Mouse (Mus musculus) heart, embryonic 12.5 days (tissue): Measurements from ENCODE around the gene Grsf1. TPM values are rescaled to one million over a fixed set of nuclear protein-coding genes. Genes with fewer than 3 reads are reported as not detected.

Experiments used
- ATAC-seq: fragments of 200-750 bp; cut with Nextera tagmentation; 2 replicates; pipeline ENCODE4 v1.8.0; 2017; ENCODE audit warnings: moderate TSS enrichment, moderate library complexity; ENCODE audit not compliant: insufficient number of reproducible peaks, low FRiP score
- H3K27ac ChIP-seq: fragments of 300-500 bp; sonication (generic); 2 replicates; pipeline ENCODE4 v1.5.1; 2016; ENCODE audit warnings: mild to moderate bottlenecking, moderate library complexity; ENCODE audit not compliant: poor library complexity, severe bottlenecking
- H3K27me3 ChIP-seq: fragments of 300-500 bp; sonication (generic); replicated peaks from 2 replicates; pipeline ENCODE4 v1.6.1; 2016; ENCODE audit warnings: mild to moderate bottlenecking, moderate library complexity
- H3K36me3 ChIP-seq: fragments of 300-500 bp; sonication (generic); 2 replicates; pipeline ENCODE4 v1.6.1; 2016; ENCODE audit warnings: mild to moderate bottlenecking, moderate library complexity
- H3K4me1 ChIP-seq: fragments of 300-500 bp; sonication (generic); replicated peaks from 2 replicates; pipeline ENCODE4 v1.6.1; 2016; ENCODE audit warnings: mild to moderate bottlenecking
- H3K4me2 ChIP-seq: fragments of 300-500 bp; sonication (generic); 2 replicates; pipeline ENCODE4 v1.6.1; 2016; ENCODE audit warnings: mild to moderate bottlenecking, moderate library complexity
- H3K4me3 ChIP-seq: fragments of 300-500 bp; sonication (generic); 2 replicates; pipeline ENCODE4 v1.5.1; 2016; ENCODE audit warnings: mild to moderate bottlenecking
- H3K9ac ChIP-seq: fragments of 300-500 bp; sonication (generic); 2 replicates; pipeline ENCODE4 v1.6.1; 2016; ENCODE audit warnings: mild to moderate bottlenecking, moderate library complexity
- H3K9me3 ChIP-seq: fragments of 300-500 bp; sonication (generic); replicated peaks from 2 replicates; pipeline ENCODE4 v1.6.1; 2016; ENCODE audit warnings: mild to moderate bottlenecking, moderate library complexity
- WGBS: fragments of 180-500 bp; shearing (Covaris S2); methylation state at CpG from one replicate; pipeline ENCODE4 v1.1.7; 2016; 5-methylcytosine and 5-hydroxymethylcytosine counted together
- polyA plus RNA-seq: library from polyadenylated mRNA; unstranded; fragments of >200 nt; fragmentation: Nextera tagmentation; extraction: Ambion mirVana; gene quantifications from 2 replicates; pipeline ENCODE4 v1.2.1, GENCODE M21; 2016

Gene Grsf1
- polyA plus RNA-seq, 1 experiment from 2014 or later, result 90.1 TPM

- Histone ChIP-seq H3K36me3 (no peaks in the 10 kb centered on the region), H3K4me3 (no peak overlapping the region), H3K9me3 (no peaks in the 10 kb centered on the region), H3K4me2 (no peak overlapping the region), H3K27me3 (no peaks in the 10 kb centered on the region), H3K27ac (no peak overlapping the region), H3K4me1 (peaks cover 22% of the 10 kb centered on the region), H3K9ac (no peak overlapping the region)
- 72% methylated on average over 8 of the region's 8 CpGs for WGBS
- ATAC-seq, result no peak
These were observed 12.0 kb upstream of the Grsf1 start for GRCm38 (mm10) chr5:88687996-88688406.

- no peak overlapping the region for H3K27ac ChIP-seq
- no peak overlapping the region for H3K4me3 ChIP-seq
- WGBS, result 35% methylated on average over 6 of the region's 6 CpGs
- no peaks in the 10 kb centered on the region for H3K27me3 ChIP-seq
- no peak overlapping the region for H3K9ac ChIP-seq
- no peaks in the 10 kb centered on the region for H3K36me3 ChIP-seq
- H3K9me3 ChIP-seq, result no peaks in the 10 kb centered on the region
- H3K4me2 ChIP-seq, result no peak overlapping the region
- peaks cover 22% of the 10 kb centered on the region for H3K4me1 ChIP-seq
- ATAC-seq, result no peak
These were observed 9.9 kb upstream of the Grsf1 start for GRCm38 (mm10) chr5:88685745-88686299.

GRCm38 (mm10) chr5:88685306-88685705 is 9.3 kb upstream of the Grsf1 start:
- no peak overlapping the region for H3K27ac ChIP-seq
- no peaks in the 10 kb centered on the region for H3K9me3 ChIP-seq
- whole genome bisulfite sequencing, result 16% methylated on average over 6 of the region's 6 CpGs
- no peak overlapping the region for H3K9ac ChIP-seq
- H3K36me3 ChIP-seq, result no peaks in the 10 kb centered on the region
- no peak overlapping the region for H3K4me2 ChIP-seq
- peaks cover 18% of the 10 kb centered on the region for H3K4me1 ChIP-seq
- no peak overlapping the region for H3K4me3 ChIP-seq
- ATAC-seq, result no peak
- H3K27me3 ChIP-seq, result no peaks in the 10 kb centered on the region

GRCm38 (mm10) chr5:88684226-88684625 is 8.3 kb upstream of the Grsf1 start:
- no peak overlapping the region for H3K4me3 ChIP-seq
- H3K27ac ChIP-seq, result no peak overlapping the region
- 29% methylated on average over 3 of the region's 3 CpGs for WGBS
- no peaks in the 10 kb centered on the region for H3K27me3 ChIP-seq
- H3K4me1 ChIP-seq, result peaks cover 18% of the 10 kb centered on the region
- no peaks in the 10 kb centered on the region for H3K9me3 ChIP-seq
- H3K36me3 ChIP-seq, result no peaks in the 10 kb centered on the region
- H3K9ac ChIP-seq, result no peak overlapping the region
- ATAC-seq, result no peak
- no peak overlapping the region for H3K4me2 ChIP-seq

GRCm38 (mm10) chr5:88683706-88684105 is 7.7 kb upstream of the Grsf1 start:
- H3K36me3 ChIP-seq, result no peaks in the 10 kb centered on the region
- H3K27me3 ChIP-seq, result no peaks in the 10 kb centered on the region
- peaks cover 23% of the 10 kb centered on the region for H3K4me1 ChIP-seq
- no peak overlapping the region for H3K4me2 ChIP-seq
- H3K27ac ChIP-seq, result no peak overlapping the region
- no peak overlapping the region for H3K4me3 ChIP-seq
- no peak for ATAC-seq
- H3K9me3 ChIP-seq, result no peaks in the 10 kb centered on the region
- 56% methylated on average over 9 of the region's 9 CpGs for WGBS
- no peak overlapping the region for H3K9ac ChIP-seq

- Histone ChIP-seq H3K36me3 (no peaks in the 10 kb centered on the region), H3K9ac (no peak overlapping the region), H3K9me3 (no peaks in the 10 kb centered on the region), H3K4me3 (no peak overlapping the region), H3K4me2 (no peak overlapping the region), H3K4me1 (peaks cover 21% of the 10 kb centered on the region), H3K27me3 (no peaks in the 10 kb centered on the region), H3K27ac (no peak overlapping the region)
- no peak for ATAC-seq
- WGBS, result 84% methylated on average over 6 of the region's 6 CpGs
These were observed 4.6 kb upstream of the Grsf1 start for GRCm38 (mm10) chr5:88680567-88680966.

- H3K4me3 ChIP-seq, result no peak overlapping the region
- H3K9ac ChIP-seq, result no peak overlapping the region
- H3K4me2 ChIP-seq, result peak overlapping the region; percentile 28; the same call in 1 of the 2 replicates
- ATAC-seq, result no peak
- peaks cover 13% of the 10 kb centered on the region for H3K4me1 ChIP-seq
- no peaks in the 10 kb centered on the region for H3K36me3 ChIP-seq
- WGBS, result 27% methylated on average over 6 of the region's 6 CpGs
- no peaks in the 10 kb centered on the region for H3K9me3 ChIP-seq
- no peaks in the 10 kb centered on the region for H3K27me3 ChIP-seq
- no peak overlapping the region for H3K27ac ChIP-seq
These were observed 3.4 kb upstream of the Grsf1 start for GRCm38 (mm10) chr5:88679341-88679740.

- H3K27me3 ChIP-seq, result no peaks in the 10 kb centered on the region
These were observed 3.0 kb upstream of the Grsf1 start for GRCm38 (mm10) chr5:88678929-88679328.

GRCm38 (mm10) chr5:88674703-88675442 is 1.1 kb downstream of the Grsf1 start:
- H3K4me3 ChIP-seq, result peak overlapping the region; percentile 82
- peaks cover 17% of the 10 kb centered on the region for H3K4me1 ChIP-seq
- under 1% methylated on average over 36 of the region's 47 CpGs for WGBS

More at GRCm38 (mm10) chr5:88678929-88679328, 3.0 kb upstream of the Grsf1 start:
- H3K27ac ChIP-seq, result no peak overlapping the region
- H3K9ac ChIP-seq, result no peak overlapping the region
- no peaks in the 10 kb centered on the region for H3K36me3 ChIP-seq
- 48% methylated on average over 7 of the region's 7 CpGs for WGBS
- H3K4me3 ChIP-seq, result no peak overlapping the region
- no peaks in the 10 kb centered on the region for H3K9me3 ChIP-seq
- ATAC-seq, result no peak
- H3K4me2 ChIP-seq, result peak overlapping the region; percentile 28; the same call in 1 of the 2 replicates
- H3K4me1 ChIP-seq, result peaks cover 14% of the 10 kb centered on the region

GRCm38 (mm10) chr5:88663875-88664274 is 12.1 kb downstream of the Grsf1 start:
- H3K4me3 ChIP-seq, result no peak overlapping the region
- H3K4me2 ChIP-seq, result no peak overlapping the region
- no peaks in the 10 kb centered on the region for H3K4me1 ChIP-seq
- ATAC-seq, result no peak
- 84% methylated on average over 5 of the region's 5 CpGs for WGBS
- H3K27ac ChIP-seq, result no peak overlapping the region
- H3K9ac ChIP-seq, result no peak overlapping the region
- no peaks in the 10 kb centered on the region for H3K9me3 ChIP-seq
- H3K36me3 ChIP-seq, result peaks cover 84% of the 10 kb centered on the region
- no peaks in the 10 kb centered on the region for H3K27me3 ChIP-seq

More at GRCm38 (mm10) chr5:88674703-88675442, 1.1 kb downstream of the Grsf1 start:
- peak; percentile 59 for ATAC-seq
- H3K36me3 ChIP-seq, result peaks cover 32% of the 10 kb centered on the region
- H3K4me2 ChIP-seq, result peak overlapping the region; percentile 78
- peak overlapping the region; percentile 95 for H3K27ac ChIP-seq
- H3K27me3 ChIP-seq, result no peaks in the 10 kb centered on the region
- H3K9me3 ChIP-seq, result no peaks in the 10 kb centered on the region
- peak overlapping the region; percentile 96 for H3K9ac ChIP-seq

- WGBS, result over 99% methylated on average over 3 of the region's 3 CpGs
- no peak for ATAC-seq
These were observed 12.8 kb downstream of the Grsf1 start for GRCm38 (mm10) chr5:88663151-88663550.

More at GRCm38 (mm10) chr5:88663151-88663550, 12.8 kb downstream of the Grsf1 start:
- Histone ChIP-seq H3K4me2 (no peak overlapping the region), H3K4me1 (no peaks in the 10 kb centered on the region), H3K9ac (no peak overlapping the region), H3K27ac (no peak overlapping the region), H3K4me3 (no peak overlapping the region), H3K9me3 (no peaks in the 10 kb centered on the region), H3K36me3 (peaks cover 84% of the 10 kb centered on the region), H3K27me3 (no peaks in the 10 kb centered on the region)
